Mouse (Mus musculus): ENCODE results near the gene Gm1604a. TPM values are rescaled to one million over a fixed set of nuclear protein-coding genes. Genes with fewer than 3 reads are reported as not detected.
"Not testable (repeated sequence)": the region's sequence is repeated elsewhere in the genome, so short reads cannot be mapped to it uniquely, and the experiment has no call there.

The Gm1604a gene
- polyA plus RNA-seq, 1 experiment from 2014 or later, result not detected

GRCm38 (mm10) chr17:7008885-7009284, 16.5 kb upstream of the Gm1604a start:
- not testable (repeated sequence) for ATAC-seq (ENCODE audit: borderline replicate concordance, extremely low read depth, low FRiP score, low TSS enrichment); H3K4me3 ChIP-seq

DNA sequence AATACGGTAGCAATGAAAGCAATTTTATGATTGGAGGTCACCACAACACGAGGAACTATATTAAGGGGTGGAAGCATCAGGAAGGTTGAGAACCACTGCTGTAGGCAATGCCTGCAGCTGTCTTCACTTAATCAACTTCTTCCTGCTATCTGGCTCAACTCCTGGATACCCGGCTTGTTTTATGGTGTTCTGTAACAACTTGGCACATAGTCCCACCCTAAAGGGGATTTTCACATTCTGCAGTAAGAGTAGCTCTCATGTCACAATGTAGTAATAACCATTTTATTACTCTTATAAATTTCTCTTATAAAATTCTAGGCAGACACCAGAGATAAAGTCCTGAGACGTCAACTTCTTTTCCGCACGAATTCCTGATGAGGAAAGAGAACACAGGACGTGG, 15.9 kb upstream of the Gm1604a start:
- not testable (repeated sequence) for H3K9me3 ChIP-seq; H3K4me3 ChIP-seq; H3K27ac ChIP-seq; H3K4me2 ChIP-seq; H3K9ac ChIP-seq; H3K27me3 ChIP-seq; H3K36me3 ChIP-seq; H3K4me1 ChIP-seq; ATAC-seq (ENCODE audit: borderline replicate concordance, extremely low read depth, low FRiP score, low TSS enrichment)
- WGBS, result no CpG with 5 or more reads among the region's 7 CpGs

More at GRCm38 (mm10) chr17:7008885-7009284, 16.5 kb upstream of the Gm1604a start:
- not testable (repeated sequence) for H3K9ac ChIP-seq, H3K9me3 ChIP-seq, H3K27ac ChIP-seq, H3K36me3 ChIP-seq, H3K4me1 ChIP-seq, H3K4me2 ChIP-seq, H3K27me3 ChIP-seq

- H3K27me3 ChIP-seq; H3K4me2 ChIP-seq; H3K36me3 ChIP-seq; ATAC-seq (ENCODE audit: borderline replicate concordance, extremely low read depth, low FRiP score, low TSS enrichment); H3K27ac ChIP-seq; H3K9ac ChIP-seq; H3K4me1 ChIP-seq; H3K4me3 ChIP-seq; H3K9me3 ChIP-seq: not testable (repeated sequence)
- WGBS, result 64% methylated on average over 4 of the region's 9 CpGs
Observed at GRCm38 (mm10) chr17:7009901-7010300, 15.5 kb upstream of the Gm1604a start.

DNA sequence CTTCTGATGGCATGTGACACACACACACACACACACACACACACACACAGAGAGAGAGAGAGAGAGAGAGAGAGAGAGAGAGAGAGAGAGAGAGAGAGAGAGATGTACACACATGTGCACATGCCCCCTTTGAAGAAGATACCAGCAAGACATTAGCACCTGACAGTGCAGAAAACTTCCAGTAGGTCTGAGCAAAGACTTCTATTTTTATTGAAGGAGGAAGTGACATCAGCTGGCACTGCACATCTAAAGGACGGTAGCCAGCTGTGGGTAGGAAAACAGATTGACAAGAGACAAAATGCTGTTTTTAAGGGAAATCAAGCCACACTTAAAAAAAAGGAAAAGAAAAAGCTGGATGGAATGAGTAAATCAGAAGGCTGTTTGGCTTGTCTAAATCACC, 11.2 kb upstream of the Gm1604a start:
- not testable (repeated sequence) for ATAC-seq (ENCODE audit: borderline replicate concordance, extremely low read depth, low FRiP score, low TSS enrichment)
- WGBS, result no CpG with 5 or more reads among the region's 1 CpGs

GRCm38 (mm10) chr17:7025764-7026346, 487 bp downstream of the Gm1604a start:
- WGBS, result 58% methylated on average over 3 of the region's 14 CpGs
- H3K27ac ChIP-seq; H3K4me2 ChIP-seq; H3K9ac ChIP-seq; H3K27me3 ChIP-seq; H3K9me3 ChIP-seq; H3K4me1 ChIP-seq; H3K4me3 ChIP-seq; H3K36me3 ChIP-seq; ATAC-seq (ENCODE audit: borderline replicate concordance, extremely low read depth, low FRiP score, low TSS enrichment): not testable (repeated sequence)

More for the DNA sequence above, 11.2 kb upstream of the Gm1604a start:
- H3K9ac ChIP-seq, H3K4me3 ChIP-seq, H3K27ac ChIP-seq, H3K36me3 ChIP-seq, H3K4me1 ChIP-seq, H3K4me2 ChIP-seq, H3K27me3 ChIP-seq, H3K9me3 ChIP-seq: not testable (repeated sequence)

GRCm38 (mm10) chr17:7030204-7030603, 4.8 kb downstream of the Gm1604a start:
- not testable (repeated sequence) for H3K9ac ChIP-seq; H3K4me1 ChIP-seq; H3K36me3 ChIP-seq; H3K27ac ChIP-seq; H3K4me3 ChIP-seq; ATAC-seq (ENCODE audit: borderline replicate concordance, extremely low read depth, low FRiP score, low TSS enrichment); H3K4me2 ChIP-seq; H3K9me3 ChIP-seq; H3K27me3 ChIP-seq
- WGBS, result 47% methylated on average over 5 of the region's 7 CpGs

DNA sequence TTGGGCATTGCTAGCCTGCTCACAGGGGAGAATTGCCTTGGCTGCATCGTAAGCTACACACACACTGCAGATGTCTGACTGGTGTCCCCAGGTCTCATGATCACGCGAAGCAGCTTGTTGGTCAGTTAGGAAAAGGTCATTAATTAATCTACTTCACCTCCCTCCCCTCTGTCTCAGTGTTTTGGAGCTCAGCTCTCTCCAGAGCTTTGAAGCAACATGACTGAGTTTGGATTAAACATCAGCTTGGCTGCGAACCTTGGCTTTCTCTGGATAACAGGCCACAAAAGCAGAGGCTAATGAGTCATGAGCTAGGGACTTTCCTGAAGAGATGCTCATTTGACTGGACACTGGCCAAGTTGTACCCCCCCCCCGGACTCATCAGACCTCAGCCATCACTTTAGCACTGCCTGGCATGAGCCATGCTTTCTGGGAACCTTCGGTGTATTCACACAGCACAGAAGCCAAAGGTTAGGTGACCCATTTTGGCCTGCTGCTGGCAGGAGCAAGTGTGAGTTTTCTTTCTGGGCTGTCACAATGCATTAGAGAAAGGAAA, 5.3 kb downstream of the Gm1604a start:
- not testable (repeated sequence) for H3K4me1 ChIP-seq; H3K27ac ChIP-seq; H3K4me3 ChIP-seq; ATAC-seq (ENCODE audit: borderline replicate concordance, extremely low read depth, low FRiP score, low TSS enrichment); H3K36me3 ChIP-seq; H3K9me3 ChIP-seq; H3K9ac ChIP-seq; H3K27me3 ChIP-seq; H3K4me2 ChIP-seq
- WGBS, result 47% methylated on average over 3 of the region's 6 CpGs

GRCm38 (mm10) chr17:7033192-7034166, 8.1 kb downstream of the Gm1604a start:
- H3K4me2 ChIP-seq; H3K36me3 ChIP-seq; H3K9ac ChIP-seq; H3K27ac ChIP-seq; ATAC-seq (ENCODE audit: borderline replicate concordance, extremely low read depth, low FRiP score, low TSS enrichment); H3K27me3 ChIP-seq; H3K4me3 ChIP-seq; H3K4me1 ChIP-seq; H3K9me3 ChIP-seq: not testable (repeated sequence)
- WGBS, result 57% methylated on average over 3 of the region's 17 CpGs

GRCm38 (mm10) chr17:7068997-7069539, 43.7 kb downstream of the Gm1604a start:
- not testable (repeated sequence) for H3K27ac ChIP-seq; H3K36me3 ChIP-seq; H3K4me1 ChIP-seq; H3K4me2 ChIP-seq; H3K27me3 ChIP-seq; ATAC-seq (ENCODE audit: borderline replicate concordance, extremely low read depth, low FRiP score, low TSS enrichment); H3K4me3 ChIP-seq; H3K9ac ChIP-seq; H3K9me3 ChIP-seq
- 60% methylated on average over 2 of the region's 4 CpGs for WGBS

- H3K4me2 ChIP-seq, result not testable (repeated sequence)
Observed at GRCm38 (mm10) chr17:7069561-7070240, 44.3 kb downstream of the Gm1604a start.

DNA sequence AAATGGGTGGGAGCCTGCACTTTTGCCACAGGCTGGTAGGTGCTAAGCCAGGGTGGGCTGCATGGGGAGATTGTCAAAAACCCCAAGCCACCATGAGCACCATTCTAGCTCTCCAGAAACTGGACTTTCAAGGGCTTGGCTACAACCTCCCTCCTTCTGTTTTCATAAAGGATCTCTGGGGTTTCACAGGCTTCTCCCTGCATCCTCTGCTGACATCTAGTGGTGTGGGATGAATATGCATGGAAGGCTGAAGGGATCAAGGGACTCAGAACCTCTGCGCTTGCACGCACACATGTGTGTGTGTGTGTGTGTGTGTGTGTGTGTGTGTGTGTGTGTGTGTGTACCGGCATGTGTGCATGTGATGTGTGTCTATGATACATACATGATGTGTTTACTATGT, 49.1 kb downstream of the Gm1604a start:
- ATAC-seq (ENCODE audit: borderline replicate concordance, extremely low read depth, low FRiP score, low TSS enrichment); H3K9me3 ChIP-seq; H3K4me2 ChIP-seq; H3K4me3 ChIP-seq; H3K27ac ChIP-seq; H3K9ac ChIP-seq; H3K4me1 ChIP-seq; H3K27me3 ChIP-seq; H3K36me3 ChIP-seq: not testable (repeated sequence)
- WGBS, result 30% methylated on average over 3 of the region's 3 CpGs

More at GRCm38 (mm10) chr17:7069561-7070240, 44.3 kb downstream of the Gm1604a start:
- H3K9me3 ChIP-seq; H3K27me3 ChIP-seq; H3K4me1 ChIP-seq; H3K27ac ChIP-seq; H3K9ac ChIP-seq; ATAC-seq (ENCODE audit: borderline replicate concordance, extremely low read depth, low FRiP score, low TSS enrichment); H3K4me3 ChIP-seq; H3K36me3 ChIP-seq: not testable (repeated sequence)
- WGBS, result 59% methylated on average over 4 of the region's 7 CpGs

Measured in lung, embryonic 15.5 days (tissue).